Mouse (Mus musculus) B cell, adult 2 months (primary cell): ENCODE data around the gene Ryr1.

Experiments
- DNase-seq, 2 experiments: peaks; one replicate each; pipeline ENCODE4 v3.0.0; 2022

Ryr1 gene

GRCm38 (mm10) chr7:29029690-29030656 lies 95.0 kb downstream of the Ryr1 start:
- no peak for DNase-seq

- no peak for DNase-seq
These were observed 96.2 kb downstream of the Ryr1 start for GRCm38 (mm10) chr7:29028761-29029160.

GRCm38 (mm10) chr7:29026811-29027210 lies 98.2 kb downstream of the Ryr1 start:
- DNase-seq: no peak

- DNase-seq: no peak
These were observed 98.8 kb downstream of the Ryr1 start for GRCm38 (mm10) chr7:29026195-29026594.

GRCm38 (mm10) chr7:29025566-29025965 lies 99.4 kb downstream of the Ryr1 start:
- peak; percentile 47 to 66 for DNase-seq

GRCm38 (mm10) chr7:29023514-29023913 lies 101.5 kb downstream of the Ryr1 start:
- DNase-seq: no peak

GRCm38 (mm10) chr7:29022479-29022878 lies 102.5 kb downstream of the Ryr1 start:
- no peak for DNase-seq

- peak; percentile 21 to 35 for DNase-seq
These were observed 105.3 kb downstream of the Ryr1 start for GRCm38 (mm10) chr7:29019447-29020220.

- no peak for DNase-seq
These were observed 107.8 kb downstream of the Ryr1 start for GRCm38 (mm10) chr7:29017222-29017621.

GRCm38 (mm10) chr7:29016440-29016839 lies 108.5 kb downstream of the Ryr1 start:
- no peak for DNase-seq

GRCm38 (mm10) chr7:29014984-29015383 lies 110.0 kb downstream of the Ryr1 start:
- DNase-seq: peak; percentile 40 to 45

GRCm38 (mm10) chr7:29008714-29009113 lies 116.3 kb downstream of the Ryr1 start:
- peak; percentile 48 to 63 for DNase-seq

GRCm38 (mm10) chr7:29008171-29008570 lies 116.8 kb downstream of the Ryr1 start:
- DNase-seq: no peak

- DNase-seq: peak; percentile 57 to 61
These were observed 117.5 kb downstream of the Ryr1 start for GRCm38 (mm10) chr7:29007224-29008101.

GRCm38 (mm10) chr7:29000651-29001605 lies 124.1 kb downstream of the Ryr1 start:
- peak; percentile 95 to 96 for DNase-seq

GRCm38 (mm10) chr7:28993402-28993801 lies 131.6 kb downstream of the Ryr1 start:
- DNase-seq: no peak

GRCm38 (mm10) chr7:28992997-28993396 lies 132.0 kb downstream of the Ryr1 start:
- DNase-seq: no peak

GRCm38 (mm10) chr7:28991616-28992015 lies 133.4 kb downstream of the Ryr1 start:
- peak; percentile 61 to 62 for DNase-seq

- DNase-seq: no peak
These were observed 134.2 kb downstream of the Ryr1 start for GRCm38 (mm10) chr7:28990766-28991273.

GRCm38 (mm10) chr7:28985207-28985606 lies 139.8 kb downstream of the Ryr1 start:
- DNase-seq: no peak

GRCm38 (mm10) chr7:28984452-28984851 lies 140.5 kb downstream of the Ryr1 start:
- DNase-seq: no peak
